Mouse (Mus musculus) neural tube, embryonic 14.5 days (tissue): ENCODE results near the gene Sirpb1a. TPM values are rescaled to one million over a fixed set of nuclear protein-coding genes. Genes with fewer than 3 reads are reported as not detected.

Source experiments
- ATAC-seq: fragments of 200-750 bp; cut with Nextera tagmentation; 2 replicates; pipeline ENCODE4 v1.8.0; 2017; ENCODE audit warnings: low read depth, mild to moderate bottlenecking, moderate TSS enrichment, moderate library complexity
- H3K27ac ChIP-seq: fragments of 300-500 bp; sonication (generic); 2 replicates; pipeline ENCODE4 v1.5.1; 2014; ENCODE audit warnings: low read depth, mild to moderate bottlenecking, control low read depth, low read length, moderate library complexity, mixed read lengths
- H3K27me3 ChIP-seq: fragments of 300-500 bp; sonication (generic); 2 replicates; pipeline ENCODE4 v1.6.1; 2014; ENCODE audit warnings: low read length; ENCODE audit not compliant: control insufficient read depth, insufficient read depth
- H3K36me3 ChIP-seq: fragments of 300-500 bp; sonication (generic); 2 replicates; pipeline ENCODE4 v1.6.1; 2014; ENCODE audit warnings: low read length, mixed read lengths; ENCODE audit not compliant: control insufficient read depth, insufficient read depth
- H3K4me1 ChIP-seq: fragments of 300-500 bp; sonication (generic); 2 replicates; pipeline ENCODE4 v1.6.1; 2014; ENCODE audit warnings: low read length; ENCODE audit not compliant: control insufficient read depth, insufficient read depth
- H3K4me2 ChIP-seq: fragments of 300-500 bp; sonication (generic); 2 replicates; pipeline ENCODE4 v1.6.1; 2014; ENCODE audit warnings: mild to moderate bottlenecking, low read depth, low read length, control low read depth
- H3K4me3 ChIP-seq: fragments of 300-500 bp; sonication (generic); 2 replicates; pipeline ENCODE4 v1.5.1; 2014; ENCODE audit warnings: low read depth, low read length, control low read depth, mixed read lengths
- H3K9ac ChIP-seq: fragments of 300-500 bp; sonication (generic); replicated peaks from 2 replicates; pipeline ENCODE4 v1.6.1; 2014; ENCODE audit warnings: low read depth, mild to moderate bottlenecking, control low read depth, low read length, mixed read lengths
- H3K9me3 ChIP-seq: fragments of 300-500 bp; sonication (generic); 2 replicates; pipeline ENCODE4 v1.6.1; 2016; ENCODE audit warnings: low read length; ENCODE audit not compliant: control insufficient read depth
- WGBS: fragments of 180-500 bp; shearing (Covaris S2); extraction: QIAGEN DNeasy Blood & Tissue Kit; methylation state at CpG from one replicate; pipeline ENCODE4 v1.1.7; 2014; 5-methylcytosine and 5-hydroxymethylcytosine counted together
- polyA plus RNA-seq: library from polyadenylated mRNA; unstranded; fragments of >200 nt; fragmentation: Nextera tagmentation; extraction: Ambion mirVana; gene quantifications from 2 replicates; pipeline ENCODE4 v1.2.1, GENCODE M21; 2014

Gene Sirpb1a
- polyA plus RNA-seq, 1 experiment from 2014 or later: not detected

DNA sequence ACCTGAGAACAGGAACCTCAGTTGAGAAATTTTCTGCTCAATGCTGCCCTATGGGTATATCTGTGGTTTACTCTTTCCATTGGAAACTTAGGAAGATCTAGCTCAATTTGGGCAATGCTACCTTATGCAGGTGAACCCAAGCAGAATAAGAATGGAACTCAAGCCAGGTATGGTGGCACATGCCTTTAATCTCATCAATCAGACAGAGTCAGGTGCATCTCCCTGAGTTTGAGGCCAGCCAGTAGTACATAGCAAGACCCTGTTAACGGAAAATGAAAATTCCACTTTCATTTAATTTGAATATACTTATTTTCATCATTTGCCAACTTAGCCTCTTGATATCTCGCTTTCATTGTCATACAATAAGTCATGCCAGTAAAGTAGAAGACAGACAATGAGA lies 92.1 kb downstream of the Sirpb1a start:
- Histone ChIP-seq H3K4me3 (no peak overlapping the region), H3K27ac (no peak overlapping the region), H3K36me3 (no peaks in the 10 kb centered on the region), H3K4me2 (no peak overlapping the region), H3K27me3 (no peaks in the 10 kb centered on the region), H3K9me3 (no peaks in the 10 kb centered on the region), H3K4me1 (no peaks in the 10 kb centered on the region), H3K9ac (no peak overlapping the region)
- no peak for ATAC-seq
- WGBS: 67% methylated on average over 2 of the region's 2 CpGs

GRCm38 (mm10) chr3:15332063-15332462 lies 94.3 kb downstream of the Sirpb1a start, which contains the start of gene Gm9733:
Gene Gm9733 (minus strand): TSS chr3:15332302.
- Histone ChIP-seq H3K27ac (no peak within 1 kb of the TSS), H3K9me3 (no peaks in the 10 kb centered on the region), H3K36me3 (no peaks in the 10 kb centered on the region), H3K4me3 (no peak within 1 kb of the TSS), H3K4me1 (no peaks in the 10 kb centered on the region), H3K4me2 (no peak within 1 kb of the TSS), H3K9ac (no peak within 1 kb of the TSS), H3K27me3 (no peaks in the 10 kb centered on the region)
- no peak for ATAC-seq
- 92% methylated on average over 3 of the region's 3 CpGs for WGBS

DNA sequence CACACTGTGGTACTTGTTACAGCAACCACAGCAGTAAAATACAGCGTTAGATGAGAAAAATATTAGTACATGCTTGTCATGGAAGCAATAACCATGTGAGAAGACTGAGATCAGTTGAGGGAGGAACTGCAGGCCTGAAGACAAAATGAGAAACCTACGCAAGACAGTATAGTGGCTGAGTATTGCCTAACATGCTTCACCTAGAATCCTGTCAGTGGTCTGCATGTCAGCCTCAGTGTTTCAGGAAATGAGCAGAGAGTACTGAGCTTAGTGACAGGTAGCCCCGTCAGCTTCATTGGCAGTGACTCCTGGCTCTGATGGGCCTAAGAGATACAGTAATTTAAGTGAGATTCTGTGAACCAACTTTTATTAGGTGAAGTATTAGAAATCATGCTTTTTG lies 94.8 kb downstream of the Sirpb1a start:
- Histone ChIP-seq H3K36me3 (no peaks in the 10 kb centered on the region), H3K9me3 (no peaks in the 10 kb centered on the region), H3K27me3 (no peaks in the 10 kb centered on the region), H3K4me2 (no peak overlapping the region), H3K27ac (no peak overlapping the region), H3K9ac (no peak overlapping the region), H3K4me3 (no peak overlapping the region), H3K4me1 (no peaks in the 10 kb centered on the region)
- 71% methylated on average over 3 of the region's 3 CpGs for WGBS
- ATAC-seq: no peak

DNA sequence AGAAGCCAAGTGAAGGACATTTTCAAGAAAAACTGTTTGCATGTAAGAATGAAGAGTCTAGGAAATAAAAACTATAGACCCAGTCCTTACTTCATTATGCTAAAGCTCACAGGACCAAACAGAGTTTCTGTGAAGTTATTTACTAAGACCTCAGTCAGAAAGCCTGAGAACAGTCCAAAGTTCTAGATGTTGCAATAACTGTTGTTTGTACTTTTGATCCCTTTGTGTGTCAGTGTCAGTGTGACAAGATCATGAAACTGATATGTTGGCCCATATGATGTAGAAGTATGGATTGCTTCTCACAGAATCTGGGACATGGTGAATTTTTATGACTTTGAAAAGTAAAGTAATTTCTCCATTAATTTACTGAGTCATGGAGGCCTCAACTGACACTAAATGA lies 96.8 kb downstream of the Sirpb1a start:
- H3K4me3 ChIP-seq: no peak overlapping the region

More for the DNA sequence above, 96.8 kb downstream of the Sirpb1a start:
- Histone ChIP-seq H3K4me2 (no peak overlapping the region), H3K27ac (no peak overlapping the region), H3K36me3 (no peaks in the 10 kb centered on the region), H3K9me3 (no peaks in the 10 kb centered on the region), H3K4me1 (no peaks in the 10 kb centered on the region), H3K27me3 (no peaks in the 10 kb centered on the region), H3K9ac (no peak overlapping the region)
- ATAC-seq: no peak

Other genes starting within 250 kb of the Sirpb1a start
- gene Gm9733, start 94.2 kb downstream of the Sirpb1a start, polyA plus RNA-seq: not detected in 2 replicates
- not detected in 2 replicates for gene Sirpb1b, start 148.5 kb upstream of the Sirpb1a start, polyA plus RNA-seq